Mouse (Mus musculus) kidney, adult 9 months (tissue): ENCODE results near the gene Slc7a4.
A peak's percentile ranks its signal among the peaks of the same experiment; 100 is the strongest.
"Not testable (repeated sequence)": the region's sequence is repeated elsewhere in the genome, so short reads cannot be mapped to it uniquely, and the experiment has no call there.

Experiments
- DNase-seq: peaks from one replicate; pipeline ENCODE4 v3.0.0; 2022

The Slc7a4 gene

DNA sequence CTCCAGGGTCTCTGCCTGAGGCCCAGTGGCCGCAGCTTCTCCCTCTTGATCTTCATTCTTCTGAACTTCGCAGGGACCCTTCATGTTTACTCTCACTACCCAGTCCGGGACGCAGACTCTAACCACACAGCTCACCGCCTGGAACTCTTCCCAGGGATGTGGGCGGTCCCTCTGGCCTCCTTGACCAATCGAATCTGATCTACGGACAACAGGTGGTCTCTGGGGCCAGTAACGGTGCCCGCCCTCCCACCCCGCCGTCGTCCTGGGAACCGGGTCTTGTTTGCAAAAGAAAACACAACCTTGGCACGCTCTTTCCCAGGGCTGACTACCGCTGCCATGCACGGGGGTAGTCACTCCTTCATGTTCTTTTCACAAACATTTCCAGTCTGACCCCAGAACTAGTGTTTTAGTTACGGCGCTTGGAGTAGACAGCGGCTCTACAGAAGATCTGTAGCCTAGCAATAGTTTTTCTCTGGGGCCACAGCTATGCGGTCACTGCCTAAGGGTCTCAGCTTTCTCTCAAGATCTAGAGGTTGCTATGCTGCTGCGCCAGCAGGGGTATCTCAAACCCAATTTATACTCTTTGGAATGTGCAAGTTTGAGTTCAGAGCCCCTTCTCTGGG lies 21.8 kb downstream of the Slc7a4 start, which contains the start of gene Lrrc74b:
Gene Lrrc74b, minus strand, starts transcription at position 120 of the 623 bp plus-strand sequence.
- peak; percentile 31 for DNase-seq

DNA sequence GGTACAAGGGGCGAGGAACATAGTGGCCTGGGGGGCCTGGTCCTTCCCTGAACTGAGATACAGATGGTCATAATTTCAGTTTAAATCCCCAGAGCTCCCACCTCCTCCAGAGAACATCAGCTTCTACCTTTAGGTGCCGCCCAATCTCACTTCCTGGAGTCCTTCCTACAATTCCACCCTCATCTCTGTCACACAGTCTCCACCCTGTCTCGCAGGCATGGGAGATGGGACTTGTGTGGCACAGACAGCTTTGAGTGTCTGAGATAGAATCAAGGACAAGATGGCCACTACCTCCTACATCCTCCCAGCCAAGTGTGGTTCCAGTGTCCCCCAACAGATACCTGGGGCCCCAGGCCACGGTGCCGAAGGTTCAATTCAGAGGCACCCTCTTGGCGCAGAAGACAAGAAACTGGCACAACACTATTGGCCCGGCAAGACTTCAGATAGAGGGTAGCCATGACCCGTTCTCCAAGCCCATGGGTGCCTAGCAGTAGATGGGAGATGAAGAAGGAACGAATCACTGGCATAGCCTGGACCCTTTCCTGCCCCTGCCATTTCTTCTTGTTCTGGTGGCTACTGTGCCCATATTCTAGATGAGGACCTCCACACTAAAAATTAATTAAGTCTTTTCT lies 23.5 kb downstream of the Slc7a4 start:
- no peak for DNase-seq

DNA sequence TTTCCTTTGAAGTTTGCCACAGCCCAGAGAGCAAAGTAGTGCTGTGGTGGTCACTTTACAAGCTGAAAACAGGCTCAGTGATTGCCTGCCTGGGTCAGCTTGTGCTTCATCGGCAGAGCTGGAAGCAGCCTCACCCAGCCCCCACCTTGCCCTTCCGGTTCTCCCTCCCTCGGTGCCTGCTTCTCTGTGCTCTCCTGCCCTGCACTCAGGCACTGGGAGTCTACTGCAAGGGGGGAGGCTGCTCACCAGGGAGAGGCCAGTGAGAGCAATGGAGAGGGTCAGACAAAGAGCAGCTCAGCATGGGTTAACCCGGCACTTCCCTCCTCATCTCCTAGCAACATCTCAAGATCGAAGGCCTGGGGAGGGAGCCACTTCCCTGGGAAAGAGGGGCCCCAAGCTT lies 24.2 kb downstream of the Slc7a4 start:
- DNase-seq = no peak

DNA sequence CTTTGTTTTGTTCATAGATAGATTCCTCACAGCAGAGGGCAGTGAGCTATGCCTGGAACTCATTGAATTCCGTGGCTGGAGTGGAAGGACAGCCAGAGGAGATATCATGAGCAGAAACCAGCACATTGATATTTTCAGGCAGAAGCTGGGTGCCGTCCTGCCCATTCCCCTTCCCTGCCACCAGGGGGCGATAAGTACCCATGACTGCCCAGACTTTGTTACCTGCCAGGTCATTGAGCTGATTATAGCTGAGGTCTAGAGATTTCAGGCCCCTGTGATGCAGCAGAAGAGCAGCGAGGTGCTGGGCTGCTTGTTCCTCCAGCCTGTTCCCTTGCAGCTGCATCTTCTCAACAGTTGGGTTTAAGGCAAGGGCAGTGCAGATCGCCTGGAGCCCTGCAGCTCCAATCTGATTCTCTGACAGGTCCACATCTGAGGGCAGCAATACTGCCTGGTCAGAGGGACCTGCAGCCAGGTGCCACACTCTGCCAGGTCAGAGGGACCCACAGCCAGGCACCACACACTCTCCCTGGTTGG lies 25.0 kb downstream of the Slc7a4 start:
- peak; percentile 80 for DNase-seq

DNA sequence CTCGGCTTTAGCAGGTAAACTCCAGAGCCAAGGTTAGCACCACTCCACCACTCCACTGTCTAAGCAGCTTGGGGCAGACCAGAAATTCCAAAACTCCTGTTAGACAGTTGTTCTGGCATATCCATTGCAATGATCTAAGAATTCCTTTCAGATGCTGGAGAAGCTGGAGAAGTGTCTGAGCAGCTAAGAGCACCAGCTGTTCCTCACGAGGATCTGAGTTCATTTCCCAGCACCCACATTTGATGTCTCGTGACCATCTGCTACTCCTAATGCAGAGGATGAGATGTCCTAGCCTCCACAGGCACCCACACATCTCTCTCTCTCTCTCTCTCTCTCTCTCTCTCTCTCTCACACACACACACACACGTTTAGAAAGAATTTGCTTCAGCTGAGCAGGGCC lies 26.1 kb downstream of the Slc7a4 start:
- DNase-seq = no peak

DNA sequence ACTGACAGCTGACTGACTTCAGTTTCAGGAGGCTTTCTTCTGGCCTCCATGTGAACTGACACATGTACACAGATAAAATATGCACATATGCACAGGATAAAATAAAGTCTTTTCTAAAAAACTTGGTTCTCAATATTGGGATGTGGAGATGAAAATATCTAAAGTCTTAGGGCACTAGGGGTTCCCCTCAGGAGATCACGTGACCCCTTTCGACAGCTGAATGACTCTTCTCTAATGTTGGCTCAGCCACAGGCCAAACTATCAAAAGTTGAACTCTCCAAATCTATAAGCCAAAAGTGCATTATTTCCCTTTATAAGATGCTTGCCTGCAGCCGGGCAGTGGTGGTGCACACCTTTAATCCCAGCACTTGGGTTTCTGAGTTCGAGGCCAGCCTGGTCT lies 26.8 kb downstream of the Slc7a4 start:
- no peak for DNase-seq

DNA sequence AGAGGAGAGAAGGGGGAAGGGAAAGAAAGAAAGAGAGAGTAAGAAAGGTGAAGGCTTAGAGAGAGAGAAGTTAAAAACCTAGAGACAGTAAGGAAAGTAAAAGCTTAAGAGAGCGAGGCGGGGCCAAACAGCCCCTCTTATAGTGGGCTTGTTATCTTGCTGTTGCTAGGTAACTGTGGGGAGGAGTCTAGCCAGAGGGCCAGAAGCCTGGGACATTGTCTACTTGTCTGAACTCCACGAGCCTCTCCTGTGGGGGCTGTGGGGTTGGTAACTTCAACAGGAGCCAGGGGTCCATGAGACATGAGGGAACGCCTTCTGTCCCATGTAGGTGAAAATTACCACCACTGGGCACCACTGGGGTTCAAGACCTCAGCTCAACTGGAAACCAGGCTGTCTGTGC lies 28.3 kb downstream of the Slc7a4 start:
- DNase-seq = not testable (repeated sequence)

DNA sequence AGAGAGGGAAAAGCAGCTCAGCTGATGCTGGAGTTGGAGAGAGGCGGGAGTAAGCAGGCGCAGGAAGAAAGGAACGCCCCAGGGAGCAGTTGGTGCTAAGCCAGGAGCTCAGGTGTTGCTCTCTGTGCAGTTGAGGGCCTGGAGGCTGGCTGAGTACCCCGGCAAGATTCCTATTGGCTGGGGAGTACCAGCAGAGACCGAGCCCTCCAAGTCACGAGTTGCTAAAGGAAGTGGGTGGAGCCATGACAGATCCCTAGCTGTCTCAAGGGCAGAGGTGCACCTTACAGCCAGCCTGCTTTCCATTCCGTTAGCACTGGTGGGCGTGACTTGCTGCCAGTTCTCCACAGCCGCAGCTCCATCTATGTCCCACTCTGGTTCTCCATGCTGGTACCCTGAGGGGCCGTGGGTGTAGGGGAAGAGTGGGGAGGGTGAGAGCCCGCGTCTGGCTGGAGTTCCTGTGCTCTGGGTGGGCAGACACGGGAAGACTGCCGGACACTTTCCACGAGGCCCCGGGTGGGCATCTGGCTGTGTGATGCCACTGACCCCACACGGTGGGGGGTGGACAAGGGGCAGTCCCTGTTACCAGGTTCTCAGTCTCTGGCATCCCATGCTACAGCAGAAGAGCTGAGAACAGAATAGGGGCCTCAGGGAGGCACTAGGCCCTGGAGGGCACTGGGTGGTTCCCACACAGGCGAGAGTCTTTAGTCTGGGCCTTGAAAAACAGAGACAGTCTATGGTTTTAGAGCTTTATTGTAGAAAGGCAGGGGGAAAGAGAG lies 28.9 kb downstream of the Slc7a4 start:
- DNase-seq = peak; percentile 85

DNA sequence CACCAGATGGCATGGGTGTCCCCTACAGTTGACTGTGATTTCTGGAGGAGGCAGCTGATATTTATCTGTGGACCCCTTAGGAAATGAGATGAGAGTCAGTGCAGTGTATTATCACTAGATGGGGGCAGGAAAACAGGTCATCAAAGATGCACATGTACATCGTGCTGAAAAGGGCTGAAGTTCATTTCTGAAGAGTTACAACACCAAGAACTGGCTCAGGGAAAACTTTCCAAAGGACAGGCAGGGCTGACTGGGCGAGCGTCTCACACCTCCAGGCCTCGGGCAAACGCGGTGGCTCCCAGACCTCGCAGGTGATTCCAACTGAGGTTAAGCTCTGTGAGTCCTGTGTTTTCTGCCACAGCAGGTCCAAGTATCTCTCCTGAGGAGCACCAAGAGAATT lies 30.2 kb downstream of the Slc7a4 start:
- no peak for DNase-seq

DNA sequence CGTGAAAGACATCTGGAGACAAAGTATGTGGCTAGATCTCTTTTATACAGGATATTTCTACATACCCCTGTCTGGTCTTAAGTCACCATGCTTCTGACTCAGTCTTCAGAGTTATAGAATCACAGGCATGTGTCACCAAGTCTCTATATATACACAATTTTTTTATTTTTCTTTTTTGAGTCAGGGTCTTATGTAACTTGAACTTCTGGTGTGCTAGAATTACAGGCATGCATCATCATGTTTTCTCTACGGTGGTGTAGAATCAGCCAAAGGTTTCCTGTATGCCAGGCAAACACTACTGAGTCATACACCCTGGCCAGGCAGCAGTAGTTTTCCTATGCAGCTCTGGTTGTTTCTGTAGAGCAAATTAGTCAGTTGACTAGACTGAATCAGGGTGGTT lies 40.4 kb downstream of the Slc7a4 start:
- DNase-seq = no peak

DNA sequence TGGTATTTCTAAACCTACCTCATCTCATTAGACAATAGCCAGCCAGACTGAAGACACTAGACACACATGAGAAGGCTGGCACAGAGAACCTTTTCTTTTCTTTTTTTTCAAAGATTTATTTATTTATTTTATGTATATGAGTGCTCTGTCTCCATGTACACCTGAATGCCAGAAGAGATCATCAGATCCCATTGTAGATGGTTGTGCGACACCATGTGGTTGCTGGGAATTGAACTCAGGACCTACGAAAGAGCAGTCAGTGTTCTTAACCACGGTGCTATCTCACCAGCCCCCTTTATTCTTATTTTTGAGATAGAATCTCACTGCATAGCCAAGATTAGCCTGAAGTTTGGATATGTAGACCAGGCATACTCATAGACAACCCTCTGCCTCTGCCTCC lies 46.4 kb downstream of the Slc7a4 start:
- peak; percentile 23 for DNase-seq

DNA sequence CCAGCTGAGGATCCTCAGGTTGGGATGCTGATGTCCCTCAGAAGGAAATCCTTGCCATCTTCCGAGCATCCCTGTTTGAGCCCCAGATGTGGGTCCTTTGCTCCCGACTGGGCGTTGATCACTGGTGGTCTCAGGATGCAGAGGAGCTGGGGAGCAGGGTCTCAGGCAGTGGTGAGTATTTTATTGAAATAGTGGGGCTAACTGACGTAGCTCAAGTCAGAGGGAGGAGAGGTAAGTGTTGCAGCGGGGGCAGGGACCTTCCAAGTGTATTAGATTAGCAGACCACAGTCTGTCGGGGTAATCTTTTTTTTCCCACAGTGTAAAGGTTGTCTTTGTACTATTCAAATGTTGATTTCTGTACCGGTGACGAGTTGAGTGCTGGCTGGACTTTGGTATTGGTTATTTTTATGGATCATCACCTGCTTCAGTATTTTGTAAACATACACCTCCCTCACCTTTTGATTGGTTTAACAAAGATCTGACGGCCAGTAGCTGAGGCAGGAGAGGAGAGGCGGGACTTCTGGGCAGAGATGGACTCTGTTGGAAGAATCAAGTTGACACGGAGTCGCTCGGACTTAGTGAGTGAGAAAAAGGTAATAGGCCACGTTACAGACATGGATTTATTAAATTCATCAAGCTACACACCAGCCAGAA lies 50.2 kb downstream of the Slc7a4 start:
- peak; percentile 49 for DNase-seq

DNA sequence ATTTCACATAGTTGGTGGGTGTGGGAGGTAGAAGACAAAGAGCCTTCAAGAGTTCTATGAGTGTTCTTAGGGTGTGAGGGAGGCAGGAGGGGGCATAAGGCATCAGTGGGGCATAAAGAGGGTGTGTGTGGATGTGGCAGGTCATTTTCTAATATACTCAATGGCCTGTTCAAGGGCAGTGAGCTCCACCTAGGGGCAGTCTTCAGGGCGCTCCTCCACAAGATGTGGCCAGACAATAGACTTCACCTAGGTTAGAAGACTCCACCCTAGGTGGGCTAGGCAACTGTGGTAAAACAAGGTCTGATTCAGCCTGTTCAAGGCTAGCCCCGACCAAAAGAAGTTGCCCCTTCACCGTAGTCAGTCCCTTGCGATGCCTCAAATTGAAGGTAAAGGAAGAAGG lies 50.7 kb downstream of the Slc7a4 start:
- peak; percentile 66 for DNase-seq

DNA sequence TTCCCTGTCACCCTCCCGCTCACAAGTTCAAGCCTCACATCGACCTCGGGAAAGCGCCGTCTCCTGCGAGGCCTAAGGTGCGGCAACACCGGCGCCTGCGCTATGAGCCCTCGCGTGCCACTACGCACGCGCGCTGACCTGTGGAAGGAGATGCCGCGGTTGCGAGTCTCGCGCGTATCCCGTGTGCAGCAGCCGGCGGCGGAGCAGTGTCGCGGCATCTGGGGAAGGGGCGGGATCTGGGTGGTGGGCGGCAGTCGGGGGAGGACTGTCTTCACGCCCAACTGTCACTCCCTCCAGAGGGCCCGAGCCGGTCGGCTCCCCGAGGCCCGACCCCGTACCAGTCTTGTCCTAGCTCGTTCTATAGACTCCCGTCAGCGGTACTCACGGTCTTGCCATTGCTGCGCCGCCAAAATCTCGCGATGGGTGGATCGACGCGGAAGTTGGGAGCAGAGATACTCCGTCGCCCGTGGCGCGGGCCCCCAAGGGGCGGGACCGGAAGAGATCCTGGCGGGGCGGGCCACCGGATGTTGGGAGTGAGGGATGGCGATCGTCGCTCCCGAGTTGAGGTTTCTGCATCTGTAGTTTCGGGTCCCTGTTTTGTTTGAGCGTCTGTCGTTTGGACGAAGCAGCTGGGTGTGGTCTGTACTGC lies 52.2 kb downstream of the Slc7a4 start, which contains the start of gene Thap7:
Gene Thap7, minus strand, starts transcription at position 497 of the 649 bp plus-strand sequence.
- DNase-seq = peak; percentile 96

DNA sequence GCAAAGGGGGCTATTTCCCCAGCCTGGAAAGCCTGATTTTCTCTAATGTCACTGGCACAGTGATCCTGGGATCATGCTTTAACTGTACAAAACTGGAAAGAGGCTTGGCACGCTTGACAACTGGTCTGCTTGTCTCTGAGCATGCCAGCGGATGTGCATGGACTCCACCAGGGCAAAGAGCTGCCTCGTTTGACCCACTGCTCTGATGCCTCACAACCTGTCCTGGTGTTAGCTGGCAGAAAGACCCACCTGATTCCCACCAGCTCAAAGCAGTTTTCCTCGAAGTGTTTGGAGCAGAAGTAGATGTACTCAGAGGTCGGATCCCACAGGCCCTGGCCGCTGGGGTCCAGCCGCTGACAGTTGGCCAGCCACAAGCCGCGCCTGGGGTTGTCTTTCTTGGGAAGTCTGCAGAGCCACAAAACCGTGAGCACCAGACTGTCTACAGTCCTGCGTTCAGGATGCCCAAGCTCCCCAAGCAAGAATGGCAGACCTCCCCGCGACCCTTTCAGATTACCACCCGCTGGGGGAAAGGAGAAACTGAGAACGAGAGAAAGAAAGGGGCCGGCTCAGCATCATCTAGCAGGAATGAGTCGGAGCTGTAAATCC lies 52.9 kb downstream of the Slc7a4 start:
- peak; percentile 29 for DNase-seq

DNA sequence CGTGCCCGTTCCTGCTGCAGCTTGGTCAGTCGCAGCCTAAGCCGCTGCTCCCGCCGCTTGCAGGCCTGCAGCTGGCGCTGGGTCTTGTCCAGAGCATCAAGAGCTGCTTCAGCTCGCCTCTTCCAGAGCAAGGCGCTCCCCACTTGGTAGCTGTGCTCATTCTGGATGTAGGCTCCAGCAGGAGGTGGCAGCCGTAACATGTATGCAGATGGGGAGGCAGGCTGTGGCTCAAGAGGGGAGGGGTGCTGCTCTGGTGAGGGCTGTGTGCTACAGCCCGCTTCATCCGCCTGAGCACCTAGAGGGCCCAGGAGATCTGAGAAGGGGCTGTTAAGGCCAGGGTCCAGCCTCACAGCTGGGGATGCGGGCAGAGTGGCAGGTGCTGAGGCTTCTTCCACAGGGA lies 54.7 kb downstream of the Slc7a4 start:
- no peak for DNase-seq

DNA sequence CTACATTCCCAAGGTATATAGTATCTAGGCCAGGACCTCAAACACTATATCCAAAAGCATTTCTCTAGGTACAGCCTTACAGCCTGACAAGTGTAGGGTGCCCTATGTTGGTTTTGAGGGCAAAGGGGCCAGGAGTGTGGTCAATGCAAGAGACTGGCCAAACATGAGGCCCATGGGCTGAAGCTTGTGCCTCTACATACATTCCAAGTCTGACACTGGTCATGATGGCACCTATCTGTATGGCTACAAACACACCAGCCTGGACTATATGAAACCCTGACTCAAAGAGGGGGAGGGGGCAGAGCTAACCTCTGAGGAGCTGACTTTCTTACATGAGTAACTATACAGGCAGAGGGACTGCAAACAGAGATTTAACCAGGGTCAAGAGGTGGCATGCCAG lies 55.4 kb downstream of the Slc7a4 start:
- no peak for DNase-seq

DNA sequence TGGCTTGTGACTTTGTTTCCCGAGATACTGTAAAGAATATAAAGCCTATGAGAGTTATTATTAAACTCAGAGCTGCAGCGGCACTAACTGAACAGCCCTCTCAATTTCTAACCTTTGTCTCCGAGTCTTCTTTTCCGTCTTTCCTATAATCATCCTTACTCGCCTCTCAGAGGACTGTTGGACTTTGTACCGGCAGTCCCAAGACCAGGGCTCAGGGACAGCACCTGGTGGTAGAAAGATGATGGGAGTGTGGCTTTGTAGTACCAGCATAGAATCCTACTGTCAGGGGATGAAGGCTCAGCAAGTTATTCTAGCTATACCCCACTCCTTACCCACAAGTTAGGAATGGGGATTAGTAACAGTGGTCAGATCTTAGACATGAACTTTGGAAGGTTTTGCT lies 56.8 kb downstream of the Slc7a4 start:
- DNase-seq = peak; percentile 73

DNA sequence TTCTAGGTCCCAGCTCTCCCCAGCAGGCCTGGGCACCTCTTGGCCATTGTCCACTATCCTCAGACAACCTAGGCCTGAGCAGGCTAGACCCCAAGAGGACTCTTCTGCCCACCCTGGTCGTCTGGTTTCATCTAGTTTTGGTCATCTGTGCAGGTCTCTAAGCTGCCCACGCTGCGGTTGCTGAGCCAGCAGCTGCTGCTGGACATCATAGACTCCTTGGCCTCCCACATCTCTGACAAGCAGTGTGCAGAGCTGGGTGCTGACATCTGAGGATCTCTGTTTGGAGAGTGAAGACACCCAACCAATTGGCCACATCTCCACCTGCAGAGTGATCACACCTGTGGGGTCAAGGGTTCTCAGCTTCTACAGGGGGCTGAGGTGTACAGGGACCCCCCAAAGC lies 57.5 kb downstream of the Slc7a4 start:
- no peak for DNase-seq

DNA sequence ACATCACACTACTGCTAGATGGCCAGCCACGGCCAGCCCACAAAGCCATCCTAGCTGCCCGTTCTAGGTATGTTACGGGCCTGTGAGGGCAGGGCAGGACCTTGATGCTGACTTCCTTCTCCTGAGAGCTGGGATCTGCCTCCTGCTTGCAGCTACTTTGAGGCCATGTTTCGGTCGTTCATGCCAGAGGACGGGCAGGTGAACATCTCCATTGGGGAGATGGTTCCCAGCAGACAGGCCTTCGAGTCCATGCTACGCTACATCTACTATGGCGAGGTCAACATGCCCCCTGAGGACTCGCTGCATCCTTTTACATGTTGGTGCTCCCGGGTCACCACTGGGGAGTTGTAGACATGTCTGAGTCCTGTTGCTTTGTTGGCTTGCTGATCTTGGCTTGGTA lies 58.9 kb downstream of the Slc7a4 start:
- DNase-seq = no peak
